Mouse (Mus musculus): Measurements from ENCODE around the gene Sptlc2. TPM values are rescaled to one million over a fixed set of nuclear protein-coding genes. Genes with fewer than 3 reads are reported as not detected.

Gene Sptlc2
- polyA plus RNA-seq, 1 experiment from 2014 or later: 67.6 TPM

GRCm38 (mm10) chr12:87416690-87417089 is 28.5 kb upstream of the Sptlc2 start:
- Histone ChIP-seq H3K4me1 (replicated peaks; ENCODE audit: control insufficient read depth, insufficient read depth, low read length) (peaks cover 9% of the 10 kb centered on the region), H3K27me3 (replicated peaks; ENCODE audit: control insufficient read depth, insufficient read depth, low read length) (no peaks in the 10 kb centered on the region), H3K4me3 (replicated peaks; ENCODE audit: low read length) (no peak overlapping the region), H3K27ac (ENCODE audit: low read length) (no peak overlapping the region), H3K4me2 (ENCODE audit: low read length) (no peak overlapping the region), H3K9ac (replicated peaks; ENCODE audit: low read depth, low read length) (no peak overlapping the region), H3K36me3 (ENCODE audit: control insufficient read depth, insufficient read depth) (no peaks in the 10 kb centered on the region), H3K9me3 (ENCODE audit: control insufficient read depth, low read length) (no peaks in the 10 kb centered on the region)
- WGBS: 45% methylated on average over 7 of the region's 7 CpGs
- ATAC-seq: no peak

DNA sequence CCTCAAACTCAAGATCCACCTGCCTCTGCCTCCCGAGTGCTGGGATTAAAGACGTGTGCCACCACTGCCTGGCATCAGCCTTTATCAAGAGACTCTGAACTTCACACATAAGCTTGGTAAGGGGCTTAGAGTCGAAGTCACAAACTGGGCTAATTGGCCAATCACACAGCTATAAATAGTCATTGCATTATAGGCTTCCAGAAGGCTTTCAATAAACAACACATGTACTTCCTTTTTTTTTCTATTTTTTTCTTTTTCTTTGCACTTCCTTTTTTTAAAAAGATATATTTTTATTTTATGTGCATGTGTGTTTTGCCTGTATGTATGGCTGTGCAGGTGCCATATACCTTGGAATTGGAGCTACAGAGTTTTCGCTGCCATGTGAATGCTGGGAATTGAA is 27.2 kb upstream of the Sptlc2 start:
- peaks cover 9% of the 10 kb centered on the region for H3K4me1 ChIP-seq (replicated peaks; ENCODE audit: control insufficient read depth, insufficient read depth, low read length)
- 72% methylated on average over 4 of the region's 4 CpGs for WGBS
- H3K27me3 ChIP-seq (replicated peaks; ENCODE audit: control insufficient read depth, insufficient read depth, low read length): no peaks in the 10 kb centered on the region
- H3K27ac ChIP-seq (ENCODE audit: low read length): no peak overlapping the region
- H3K9me3 ChIP-seq (ENCODE audit: control insufficient read depth, low read length): no peaks in the 10 kb centered on the region
- no peak overlapping the region for H3K4me3 ChIP-seq (replicated peaks; ENCODE audit: low read length)
- no peaks in the 10 kb centered on the region for H3K36me3 ChIP-seq (ENCODE audit: control insufficient read depth, insufficient read depth)
- no peak overlapping the region for H3K4me2 ChIP-seq (ENCODE audit: low read length)
- no peak overlapping the region for H3K9ac ChIP-seq (replicated peaks; ENCODE audit: low read depth, low read length)
- ATAC-seq: no peak

DNA sequence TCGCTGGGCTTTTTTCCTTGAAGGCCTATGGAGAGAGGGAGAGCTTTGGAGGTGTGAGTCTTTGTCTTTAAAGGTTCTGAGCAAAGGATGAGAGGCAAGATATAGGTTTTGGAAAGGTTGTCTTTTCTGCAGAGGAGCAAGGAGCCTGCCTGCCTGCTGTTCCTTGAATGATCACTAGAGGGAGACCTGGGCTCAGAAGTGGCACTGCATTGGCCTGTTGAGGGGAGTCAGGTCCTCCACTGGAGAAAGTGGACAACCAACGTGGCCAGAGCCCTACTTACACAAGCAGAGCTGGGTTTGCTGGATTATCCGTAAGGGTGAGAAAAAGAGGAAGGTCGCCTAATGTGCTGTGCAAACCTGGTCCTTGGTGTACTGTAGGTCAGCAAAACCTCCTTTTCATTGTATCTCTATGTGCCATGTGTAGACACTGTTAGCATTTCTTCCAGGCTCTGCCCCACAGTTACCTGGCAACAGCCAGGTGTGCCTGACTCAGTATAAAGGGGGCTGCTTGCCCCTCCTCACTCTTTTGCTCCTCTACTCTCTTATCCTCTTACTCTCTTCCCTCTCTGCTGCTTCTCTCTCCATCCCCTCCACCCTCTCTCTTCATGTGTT is 25.1 kb upstream of the Sptlc2 start:
- Histone ChIP-seq H3K4me3 (replicated peaks; ENCODE audit: low read length) (no peak overlapping the region), H3K4me1 (replicated peaks; ENCODE audit: control insufficient read depth, insufficient read depth, low read length) (no peaks in the 10 kb centered on the region), H3K4me2 (ENCODE audit: low read length) (no peak overlapping the region), H3K27ac (ENCODE audit: low read length) (no peak overlapping the region), H3K9me3 (ENCODE audit: control insufficient read depth, low read length) (no peaks in the 10 kb centered on the region), H3K27me3 (replicated peaks; ENCODE audit: control insufficient read depth, insufficient read depth, low read length) (no peaks in the 10 kb centered on the region), H3K9ac (replicated peaks; ENCODE audit: low read depth, low read length) (no peak overlapping the region), H3K36me3 (ENCODE audit: control insufficient read depth, insufficient read depth) (no peaks in the 10 kb centered on the region)
- ATAC-seq: peak; percentile 63
- 20% methylated on average over 4 of the region's 4 CpGs for WGBS

DNA sequence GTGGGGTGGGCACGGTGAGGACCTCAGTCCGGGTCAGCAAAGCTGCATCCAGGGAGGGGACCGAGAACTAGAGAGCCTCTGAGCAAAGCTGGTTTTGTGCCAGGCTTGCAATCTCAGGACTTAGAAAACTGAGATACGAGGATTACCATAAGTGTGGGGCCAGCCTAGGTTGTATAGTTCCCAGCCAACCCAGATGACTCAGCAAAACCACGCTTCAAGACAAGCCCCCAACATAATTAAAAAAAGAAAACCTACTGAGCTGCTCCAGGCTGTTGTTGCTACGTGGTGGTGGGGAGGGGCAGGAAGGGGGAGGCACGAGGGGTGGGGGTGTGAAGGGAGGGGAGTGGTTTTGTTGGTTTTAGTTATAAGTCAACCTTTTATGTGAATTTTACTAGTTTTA is 22.8 kb upstream of the Sptlc2 start:
- Histone ChIP-seq H3K4me3 (replicated peaks; ENCODE audit: low read length) (no peak overlapping the region), H3K27ac (ENCODE audit: low read length) (no peak overlapping the region), H3K9ac (replicated peaks; ENCODE audit: low read depth, low read length) (no peak overlapping the region), H3K27me3 (replicated peaks; ENCODE audit: control insufficient read depth, insufficient read depth, low read length) (no peaks in the 10 kb centered on the region), H3K4me1 (replicated peaks; ENCODE audit: control insufficient read depth, insufficient read depth, low read length) (no peaks in the 10 kb centered on the region), H3K4me2 (ENCODE audit: low read length) (no peak overlapping the region), H3K36me3 (ENCODE audit: control insufficient read depth, insufficient read depth) (no peaks in the 10 kb centered on the region), H3K9me3 (ENCODE audit: control insufficient read depth, low read length) (no peaks in the 10 kb centered on the region)
- WGBS: 60% methylated on average over 7 of the region's 7 CpGs
- no peak for ATAC-seq

- H3K4me1 ChIP-seq (replicated peaks; ENCODE audit: control insufficient read depth, insufficient read depth, low read length): no peaks in the 10 kb centered on the region
- no peaks in the 10 kb centered on the region for H3K36me3 ChIP-seq (ENCODE audit: control insufficient read depth, insufficient read depth)
- no peak overlapping the region for H3K4me2 ChIP-seq (ENCODE audit: low read length)
- WGBS: 78% methylated on average over 4 of the region's 4 CpGs
- no peak overlapping the region for H3K9ac ChIP-seq (replicated peaks; ENCODE audit: low read depth, low read length)
- H3K9me3 ChIP-seq (ENCODE audit: control insufficient read depth, low read length): no peaks in the 10 kb centered on the region
- no peak overlapping the region for H3K4me3 ChIP-seq (replicated peaks; ENCODE audit: low read length)
- H3K27ac ChIP-seq (ENCODE audit: low read length): no peak overlapping the region
- H3K27me3 ChIP-seq (replicated peaks; ENCODE audit: control insufficient read depth, insufficient read depth, low read length): no peaks in the 10 kb centered on the region
- no peak for ATAC-seq
Measured at GRCm38 (mm10) chr12:87409123-87409522, 21.0 kb upstream of the Sptlc2 start.

- 45% methylated on average over 21 of the region's 21 CpGs for whole genome bisulfite sequencing
- H3K4me3 ChIP-seq (replicated peaks; ENCODE audit: low read length): no peak overlapping the region
- H3K4me1 ChIP-seq (replicated peaks; ENCODE audit: control insufficient read depth, insufficient read depth, low read length): no peaks in the 10 kb centered on the region
- no peak overlapping the region for H3K9ac ChIP-seq (replicated peaks; ENCODE audit: low read depth, low read length)
- H3K4me2 ChIP-seq (ENCODE audit: low read length): no peak overlapping the region; the same call in 1 of the 2 replicates
- H3K9me3 ChIP-seq (ENCODE audit: control insufficient read depth, low read length): no peaks in the 10 kb centered on the region
- H3K27me3 ChIP-seq (replicated peaks; ENCODE audit: control insufficient read depth, insufficient read depth, low read length): no peaks in the 10 kb centered on the region
- H3K27ac ChIP-seq (ENCODE audit: low read length): no peak overlapping the region
- H3K36me3 ChIP-seq (ENCODE audit: control insufficient read depth, insufficient read depth): no peaks in the 10 kb centered on the region
- ATAC-seq: no peak
Measured at GRCm38 (mm10) chr12:87407869-87408605, 19.9 kb upstream of the Sptlc2 start.

DNA sequence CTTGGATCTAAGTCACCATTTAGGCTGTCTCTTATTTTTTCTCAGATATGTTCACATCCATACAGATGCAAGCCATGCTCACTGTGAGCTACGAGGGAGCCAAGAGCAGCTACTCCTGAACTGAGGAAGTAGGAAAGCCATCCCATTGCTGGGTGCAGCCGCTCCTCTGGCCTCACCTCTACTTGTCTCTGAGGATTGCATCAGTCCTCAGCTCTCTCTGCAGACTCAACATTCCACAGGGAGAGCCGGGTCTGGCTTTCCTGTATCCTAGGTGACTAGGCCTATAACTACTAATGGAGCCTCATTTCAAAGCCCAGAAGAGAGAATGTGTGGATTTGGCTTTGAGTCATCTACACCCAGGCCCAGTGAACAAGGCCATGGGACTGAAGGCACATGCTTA is 17.6 kb upstream of the Sptlc2 start:
- Histone ChIP-seq H3K27ac (ENCODE audit: low read length) (no peak overlapping the region), H3K27me3 (replicated peaks; ENCODE audit: control insufficient read depth, insufficient read depth, low read length) (no peaks in the 10 kb centered on the region)
- WGBS: 87% methylated on average over 3 of the region's 3 CpGs

GRCm38 (mm10) chr12:87405165-87405564 is 17.0 kb upstream of the Sptlc2 start:
- no peak overlapping the region for H3K4me2 ChIP-seq (ENCODE audit: low read length)
- H3K27me3 ChIP-seq (replicated peaks; ENCODE audit: control insufficient read depth, insufficient read depth, low read length): no peaks in the 10 kb centered on the region
- H3K9me3 ChIP-seq (ENCODE audit: control insufficient read depth, low read length): no peaks in the 10 kb centered on the region
- no peak overlapping the region for H3K9ac ChIP-seq (replicated peaks; ENCODE audit: low read depth, low read length)
- 94% methylated on average over 4 of the region's 4 CpGs for WGBS
- no peak overlapping the region for H3K4me3 ChIP-seq (replicated peaks; ENCODE audit: low read length)
- no peak for ATAC-seq
- H3K27ac ChIP-seq (ENCODE audit: low read length): no peak overlapping the region
- H3K4me1 ChIP-seq (replicated peaks; ENCODE audit: control insufficient read depth, insufficient read depth, low read length): no peaks in the 10 kb centered on the region
- no peaks in the 10 kb centered on the region for H3K36me3 ChIP-seq (ENCODE audit: control insufficient read depth, insufficient read depth)

More for the DNA sequence above, 17.6 kb upstream of the Sptlc2 start:
- Histone ChIP-seq H3K4me2 (ENCODE audit: low read length) (no peak overlapping the region), H3K9me3 (ENCODE audit: control insufficient read depth, low read length) (no peaks in the 10 kb centered on the region), H3K4me1 (replicated peaks; ENCODE audit: control insufficient read depth, insufficient read depth, low read length) (no peaks in the 10 kb centered on the region), H3K4me3 (replicated peaks; ENCODE audit: low read length) (no peak overlapping the region), H3K9ac (replicated peaks; ENCODE audit: low read depth, low read length) (no peak overlapping the region), H3K36me3 (ENCODE audit: control insufficient read depth, insufficient read depth) (no peaks in the 10 kb centered on the region)
- ATAC-seq: no peak

GRCm38 (mm10) chr12:87401883-87402282 is 13.7 kb upstream of the Sptlc2 start:
- no peak for ATAC-seq
- WGBS: 61% methylated on average over 6 of the region's 6 CpGs
- Histone ChIP-seq H3K9me3 (ENCODE audit: control insufficient read depth, low read length) (no peaks in the 10 kb centered on the region), H3K9ac (replicated peaks; ENCODE audit: low read depth, low read length) (no peak overlapping the region), H3K36me3 (ENCODE audit: control insufficient read depth, insufficient read depth) (no peaks in the 10 kb centered on the region), H3K4me1 (replicated peaks; ENCODE audit: control insufficient read depth, insufficient read depth, low read length) (no peaks in the 10 kb centered on the region), H3K4me3 (replicated peaks; ENCODE audit: low read length) (no peak overlapping the region), H3K27me3 (replicated peaks; ENCODE audit: control insufficient read depth, insufficient read depth, low read length) (no peaks in the 10 kb centered on the region), H3K4me2 (ENCODE audit: low read length) (no peak overlapping the region), H3K27ac (ENCODE audit: low read length) (no peak overlapping the region)

All from forebrain, embryonic 16.5 days (tissue).